Mouse (Mus musculus): ENCODE results near the gene Rbpms2.

DNA sequence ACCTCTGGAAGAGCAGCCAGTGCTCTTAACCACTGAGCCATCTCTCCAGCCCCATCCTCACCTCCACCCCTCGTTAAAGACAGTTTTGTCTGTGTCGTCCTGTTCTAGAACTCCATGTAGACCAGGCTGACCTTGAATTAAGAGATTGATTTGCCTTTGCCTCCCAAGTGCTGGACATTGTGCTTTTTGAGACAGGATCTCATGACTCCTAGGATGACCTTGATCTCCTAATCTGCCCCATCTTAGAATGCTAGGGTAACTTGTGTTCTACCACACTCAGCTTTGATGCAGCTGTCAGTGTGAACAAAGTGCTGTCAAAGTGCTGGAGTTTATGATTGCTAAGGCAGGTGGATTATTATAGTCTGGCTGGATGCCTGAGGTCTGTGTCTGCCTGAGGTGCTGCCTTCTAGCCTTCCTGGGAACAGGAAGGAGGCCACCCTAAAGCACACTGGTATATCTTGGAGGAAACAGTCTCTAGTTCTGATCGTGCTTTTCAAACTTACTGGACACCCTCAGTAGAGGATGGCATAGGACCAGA, 25.3 kb downstream of the Rbpms2 start:
- TF ChIP-seq CTCF (IDR thresholded peaks at IDR 0.05) (no peak), EP300 (IDR thresholded peaks at IDR 0.05) (no peak)

All from lung, postnatal 0 days (tissue).